Mouse (Mus musculus) megakaryocyte, embryonic 14.5 days (primary cell): ENCODE measurements around the gene Cdr2.

ENCODE experiments used
- FLI1 ChIP-seq: IDR thresholded peaks from 2 replicates; pipeline ENCODE4 v1.6.1; 2012; ENCODE audit warnings: low read length, inconsistent platforms, mixed read lengths
- GATA1 ChIP-seq: IDR thresholded peaks from 3 replicates; pipeline ENCODE4 v1.6.1; 2012; ENCODE audit warnings: mixed read lengths, low read length, inconsistent platforms, borderline replicate concordance

- TF ChIP-seq FLI1 (no peak), GATA1 (no peak)
Measured at GRCm38 (mm10) chr7:120917279-120917591, 64.9 kb downstream of the Cdr2 start.
